Mouse (Mus musculus) bone marrow macrophage, adult 2 months (primary cell): ENCODE results near the gene 1700001P01Rik.

Source experiments
- CTCF ChIP-seq: IDR thresholded peaks from 2 replicates; pipeline ENCODE4 v1.5.1; 2012; ENCODE audit warnings: low read depth, mild to moderate bottlenecking, low read length, moderate library complexity
- POLR2A ChIP-seq: IDR thresholded peaks from 2 replicates; pipeline ENCODE4 v1.6.1; 2012; ENCODE audit warnings: mild to moderate bottlenecking, low read depth, low read length, borderline replicate concordance

GRCm38 (mm10) chr11:97737600-97737999 is 38.1 kb downstream of the 1700001P01Rik start:
- TF ChIP-seq CTCF (no peak), POLR2A (no peak)
